Mouse (Mus musculus) megakaryocyte, adult 5-6 weeks (primary cell): Measurements from ENCODE around the gene Bcl6b. TPM values are rescaled to one million over a fixed set of nuclear protein-coding genes. Genes with fewer than 3 reads are reported as not detected.

Experiments used
- ATAC-seq: 2 replicates; pipeline ENCODE4 v1.8.0; 2016; ENCODE audit warnings: mild to moderate bottlenecking, inconsistent platforms; ENCODE audit not compliant: poor library complexity, severe bottlenecking
- total RNA-seq, 2 experiments: library from RNA; stranded (forward) in 1 of 2; stranded (reverse) in 1 of 2; fragments of 153-499, 151-499 nt in 1 of 2; fragments of 221-1000, 200-1000 nt in 1 of 2; gene quantifications; 2 replicates each; pipeline versions ENCODE4 v1.2.3 to v1.2.4; 2015 to 2017

The Bcl6b gene
- total RNA-seq, 2 experiments from 2014 or later: 0.04 TPM; not detected in 1

DNA sequence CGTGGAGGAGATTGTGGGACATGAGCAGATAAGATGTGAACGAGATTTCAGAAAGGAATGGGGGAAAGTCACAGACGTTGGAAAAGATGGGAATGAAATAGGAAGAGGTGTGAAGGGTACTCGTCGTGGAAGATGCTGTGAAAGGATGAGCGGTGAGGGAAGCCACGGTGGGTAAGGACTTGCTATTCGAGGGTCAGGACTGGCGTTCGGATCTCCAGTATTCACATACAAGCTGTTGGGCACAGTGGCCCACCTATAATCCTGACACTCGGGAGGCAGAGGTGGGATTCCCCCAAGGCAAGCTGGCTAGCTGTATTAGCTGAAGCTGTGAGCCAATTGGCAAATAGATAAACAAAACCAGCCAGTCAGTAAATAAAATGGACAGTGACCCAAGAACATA, 50.8 kb downstream of the Bcl6b start:
- no peak for ATAC-seq

DNA sequence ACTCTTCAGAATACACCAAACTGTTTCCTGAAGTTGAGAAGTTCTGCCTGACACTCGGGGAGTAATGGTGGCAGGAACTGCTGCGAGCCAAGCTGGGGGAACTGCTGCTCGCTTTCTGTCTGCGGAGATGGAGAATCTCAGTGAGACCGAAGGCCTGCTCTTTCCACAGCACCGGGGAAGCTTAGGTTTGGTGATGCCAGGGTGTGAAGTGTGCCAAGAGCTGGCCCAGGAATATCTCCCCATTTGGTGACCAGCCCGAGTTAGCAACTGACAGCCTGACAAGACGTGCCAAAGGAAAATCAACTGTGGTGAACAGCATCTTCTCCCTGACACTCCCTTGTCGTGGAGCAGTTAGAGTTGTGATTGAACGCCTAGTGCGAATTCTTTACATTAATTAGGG, 51.3 kb downstream of the Bcl6b start:
- no peak for ATAC-seq

GRCm38 (mm10) chr11:70177647-70178046, 52.0 kb downstream of the Bcl6b start:
- ATAC-seq: no peak

GRCm38 (mm10) chr11:70174491-70174890, 55.1 kb downstream of the Bcl6b start:
- no peak for ATAC-seq

Other genes starting within 250 kb of the Bcl6b start
- 120 and 150 TPM in 2 replicates for gene Ctdnep1, start 248.6 kb downstream of the Bcl6b start, total RNA-seq (2015)
- gene Ctdnep1, start 248.6 kb downstream of the Bcl6b start, total RNA-seq (2017): 26.6 and 27.0 TPM in 2 replicates
- gene Elp5, start 247.3 kb downstream of the Bcl6b start, total RNA-seq (2015): 44.7 and 63.0 TPM in 2 replicates
- gene Elp5, start 247.3 kb downstream of the Bcl6b start, total RNA-seq (2017): 35.7 and 40.5 TPM in 2 replicates
- 843 and 872 TPM in 2 replicates for gene Gabarap, start 238.7 kb downstream of the Bcl6b start, total RNA-seq (2015)
- gene Gabarap, start 238.7 kb downstream of the Bcl6b start, total RNA-seq (2017): 599 and 651 TPM in 2 replicates
- gene Phf23, start 234.0 kb downstream of the Bcl6b start, total RNA-seq (2015): 34.0 and 37.0 TPM in 2 replicates
- gene Phf23, start 234.0 kb downstream of the Bcl6b start, total RNA-seq (2017): 42.5 and 45.8 TPM in 2 replicates
- gene Dvl2, start 229.2 kb downstream of the Bcl6b start, total RNA-seq (2015): 7.9 and 9.3 TPM in 2 replicates
- 12.7 and 16.9 TPM in 2 replicates for gene Dvl2, start 229.2 kb downstream of the Bcl6b start, total RNA-seq (2017)
- 32.7 and 35.0 TPM in 2 replicates for gene Acadvl, start 214.4 kb downstream of the Bcl6b start, total RNA-seq (2015)
- gene Acadvl, start 214.4 kb downstream of the Bcl6b start, total RNA-seq (2017): 31.7 and 37.0 TPM in 2 replicates
- 5.2 and 10.1 TPM in 2 replicates for gene Dlg4, start 212.9 kb downstream of the Bcl6b start, total RNA-seq (2015)
- 1.3 and 3.7 TPM in 2 replicates for gene Dlg4, start 212.9 kb downstream of the Bcl6b start, total RNA-seq (2017)
- gene Asgr1, start 175.7 kb downstream of the Bcl6b start, total RNA-seq (2015): not detected in 2 replicates
- not detected in 2 replicates for gene Asgr1, start 175.7 kb downstream of the Bcl6b start, total RNA-seq (2017)
- 0.16 and 0.27 TPM in 2 replicates for gene Asgr2, start 137.2 kb downstream of the Bcl6b start, total RNA-seq (2015)
- gene Asgr2, start 137.2 kb downstream of the Bcl6b start, total RNA-seq (2017): 2.1 and 3.0 TPM in 2 replicates
- gene Mgl2, start 99.5 kb downstream of the Bcl6b start, total RNA-seq (2015): 3.3 and 4.5 TPM in 2 replicates
- gene Mgl2, start 99.5 kb downstream of the Bcl6b start, total RNA-seq (2017): 3.3 and 4.5 TPM in 2 replicates
- gene Clec10a, start 73.6 kb downstream of the Bcl6b start, total RNA-seq (2015): 34.6 and 35.3 TPM in 2 replicates
- gene Clec10a, start 73.6 kb downstream of the Bcl6b start, total RNA-seq (2017): 35.5 and 36.5 TPM in 2 replicates
- not detected in 2 replicates for gene Slc16a11, start 17.0 kb downstream of the Bcl6b start, total RNA-seq (2015)
- not detected in 2 replicates for gene Slc16a11, start 17.0 kb downstream of the Bcl6b start, total RNA-seq (2017)
- 1.9 and 2.5 TPM in 2 replicates for gene Slc16a13, start 8.7 kb downstream of the Bcl6b start, total RNA-seq (2015)
- gene Slc16a13, start 8.7 kb downstream of the Bcl6b start, total RNA-seq (2017): 2.3 and 7.7 TPM in 2 replicates
- 74.4 and 77.6 TPM in 2 replicates for gene 0610010K14Rik, start 8.1 kb upstream of the Bcl6b start, total RNA-seq (2015)
- 25.6 and 31.5 TPM in 2 replicates for gene 0610010K14Rik, start 8.1 kb upstream of the Bcl6b start, total RNA-seq (2017)
- gene Gm21988, start 10.0 kb upstream of the Bcl6b start, total RNA-seq (2015): 4.0 and 5.2 TPM in 2 replicates
- gene Gm21988, start 10.0 kb upstream of the Bcl6b start, total RNA-seq (2017): 0.11 and 4.3 TPM in 2 replicates
- gene Rnasek, start 10.0 kb upstream of the Bcl6b start, total RNA-seq (2015): 221 and 238 TPM in 2 replicates
- 29.7 and 38.5 TPM in 2 replicates for gene Rnasek, start 10.0 kb upstream of the Bcl6b start, total RNA-seq (2017)
- not detected in 2 replicates for gene Alox12, start 25.6 kb upstream of the Bcl6b start, total RNA-seq (2015)
- gene Alox12, start 25.6 kb upstream of the Bcl6b start, total RNA-seq (2017): not detected in 2 replicates
- 0.98 and 1.5 TPM in 2 replicates for gene Alox12e, start 92.8 kb upstream of the Bcl6b start, total RNA-seq (2015)
- 1.2 and 1.7 TPM in 2 replicates for gene Alox12e, start 92.8 kb upstream of the Bcl6b start, total RNA-seq (2017)
- 62.7 and 71.5 TPM in 2 replicates for gene Alox15, start 122.2 kb upstream of the Bcl6b start, total RNA-seq (2015)
- 72.8 and 74.4 TPM in 2 replicates for gene Alox15, start 122.2 kb upstream of the Bcl6b start, total RNA-seq (2017)
- gene Pelp1, start 180.2 kb upstream of the Bcl6b start, total RNA-seq (2015): 12.1 and 13.2 TPM in 2 replicates
- 5.8 and 7.4 TPM in 2 replicates for gene Pelp1, start 180.2 kb upstream of the Bcl6b start, total RNA-seq (2017)
- 140 and 157 TPM in 2 replicates for gene Arrb2, start 202.8 kb upstream of the Bcl6b start, total RNA-seq (2015)
- gene Arrb2, start 202.8 kb upstream of the Bcl6b start, total RNA-seq (2017): 125 and 141 TPM in 2 replicates
- gene Med11, start 222.1 kb upstream of the Bcl6b start, total RNA-seq (2015): 42.2 and 64.0 TPM in 2 replicates
- gene Med11, start 222.1 kb upstream of the Bcl6b start, total RNA-seq (2017): 47.8 and 55.3 TPM in 2 replicates
- gene Zmynd15, start 229.6 kb upstream of the Bcl6b start, total RNA-seq (2015): 0.13 TPM in 1 of 2 replicates, not detected in the other
- gene Zmynd15, start 229.6 kb upstream of the Bcl6b start, total RNA-seq (2017): 0.04 TPM in 1 of 2 replicates, not detected in the other
- 0.84 and 1.9 TPM in 2 replicates for gene Cxcl16, start 230.2 kb upstream of the Bcl6b start, total RNA-seq (2015)
- 1.2 and 1.7 TPM in 2 replicates for gene Cxcl16, start 230.2 kb upstream of the Bcl6b start, total RNA-seq (2017)